Mouse (Mus musculus): ENCODE results near the gene Ccn1.

- TF ChIP-seq CTCF (IDR thresholded peaks at IDR 0.05; ENCODE audit: low read depth, low read length) (no peak), POLR2AphosphoS5 (IDR thresholded peaks at IDR 0.05; ENCODE audit: insufficient replicate concordance, low read depth, low read length) (no peak)
Observed at GRCm38 (mm10) chr3:145647416-145647815, 2.4 kb downstream of the Ccn1 start.

Data from G1E (cell line).